Mouse (Mus musculus) kidney, postnatal 0 days (tissue): Measurements from ENCODE around the gene Mup13. TPM values are rescaled to one million over a fixed set of nuclear protein-coding genes. Genes with fewer than 3 reads are reported as not detected.
"Not testable (repeated sequence)": the region's sequence is repeated elsewhere in the genome, so short reads cannot be mapped to it uniquely, and the experiment has no call there.

Source experiments
- ATAC-seq: fragments of 200-750 bp; cut with Nextera tagmentation; replicated peaks from 2 replicates; pipeline ENCODE4 v1.8.0; 2017; ENCODE audit warnings: low read depth, moderate number of reproducible peaks, moderate TSS enrichment, moderate library complexity; ENCODE audit not compliant: low FRiP score
- DNase-seq: peaks from one replicate; pipeline ENCODE4 v3.0.0-alpha.2; 2016; ENCODE audit warnings: low spot score
- H3K27ac ChIP-seq: fragments of 300-500 bp; sonication (generic); 2 replicates; pipeline ENCODE4 v1.5.1; 2014; ENCODE audit warnings: mild to moderate bottlenecking
- H3K27me3 ChIP-seq: fragments of 300-500 bp; sonication (generic); 2 replicates; pipeline ENCODE4 v1.6.1; 2014; ENCODE audit warnings: low read length, mixed read lengths; ENCODE audit not compliant: insufficient read depth
- H3K36me3 ChIP-seq: fragments of 300-500 bp; sonication (generic); 2 replicates; pipeline ENCODE4 v1.6.1; 2014; ENCODE audit warnings: low read length, mixed read lengths; ENCODE audit not compliant: insufficient read depth
- H3K4me1 ChIP-seq: fragments of 300-500 bp; sonication (generic); replicated peaks from 2 replicates; pipeline ENCODE4 v1.6.1; 2014; ENCODE audit warnings: antibody characterized with exemption, low read length, mixed read lengths; ENCODE audit not compliant: insufficient read depth
- H3K4me2 ChIP-seq: fragments of 300-500 bp; sonication (generic); 2 replicates; pipeline ENCODE4 v1.6.1; 2014; ENCODE audit warnings: mild to moderate bottlenecking, low read length, moderate library complexity, mixed read lengths
- H3K4me3 ChIP-seq: fragments of 300-500 bp; sonication (generic); replicated peaks from 2 replicates; pipeline ENCODE4 v1.5.1; 2014; ENCODE audit warnings: low read depth, low read length
- H3K9ac ChIP-seq: fragments of 300-500 bp; sonication (generic); 2 replicates; pipeline ENCODE4 v1.6.1; 2014; ENCODE audit warnings: low read depth, low read length
- H3K9me3 ChIP-seq: fragments of 300-500 bp; sonication (generic); replicated peaks from 2 replicates; pipeline ENCODE4 v1.6.1; 2016; ENCODE audit warnings: low read length, inconsistent platforms, mixed read lengths
- WGBS: fragments of 180-500 bp; shearing (Covaris S2); extraction: QIAGEN DNeasy Blood & Tissue Kit; methylation state at CpG from one replicate; pipeline ENCODE4 v1.1.7; 2014; 5-methylcytosine and 5-hydroxymethylcytosine counted together
- polyA plus RNA-seq: library from polyadenylated mRNA; unstranded; fragments of >200 nt; fragmentation: Nextera tagmentation; extraction: Ambion mirVana; gene quantifications from 2 replicates; pipeline ENCODE4 v1.2.1, GENCODE M21; 2015

The Mup13 gene
- not detected in 2 replicates for polyA plus RNA-seq

- not testable (repeated sequence) for H3K9ac ChIP-seq, H3K4me3 ChIP-seq, H3K36me3 ChIP-seq, H3K27ac ChIP-seq, ATAC-seq, H3K27me3 ChIP-seq, H3K4me1 ChIP-seq, H3K9me3 ChIP-seq, DNase-seq, H3K4me2 ChIP-seq
- WGBS, result 86% methylated on average over 4 of the region's 4 CpGs
Measured at GRCm38 (mm10) chr4:61228186-61228585, at the start of gene Mup13. TSS of gene Mup13 (minus strand) at chr4:61228286.

Other genes with a start within 250 kb of the Mup13 start
- gene Mup14, start 75.7 kb upstream of the Mup13 start, polyA plus RNA-seq, result not detected in 2 replicates
- gene Mup15, start 211.5 kb upstream of the Mup13 start, polyA plus RNA-seq, result not detected in 2 replicates